Mouse (Mus musculus) induced T-regulatory cell, adult 2 months (primary cell): ENCODE data around the gene Hist1h2bf.

Source experiments
- DNase-seq: peaks from one replicate; pipeline ENCODE4 v3.0.0-alpha.2; 2012; ENCODE audit warnings: low read depth

Gene Hist1h2bf

DNA sequence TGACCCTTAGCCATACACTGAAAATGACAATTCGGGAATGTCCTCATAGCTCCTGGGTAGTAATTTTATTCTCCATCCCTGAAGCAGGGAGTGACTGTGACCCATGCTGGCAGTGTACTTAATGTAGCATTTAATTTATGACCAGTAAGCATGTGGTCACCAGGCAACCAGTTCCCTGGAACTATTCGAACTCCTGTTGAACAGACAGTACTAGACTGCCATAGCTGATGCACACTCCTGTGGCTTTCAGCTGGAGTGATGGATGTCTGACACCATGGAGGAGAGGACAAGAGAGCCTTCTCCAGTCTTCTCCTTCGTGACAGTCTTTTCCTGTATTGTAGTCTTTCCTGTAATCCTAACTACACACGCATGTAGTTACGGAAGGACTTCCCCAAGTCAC is 45.0 kb downstream of the Hist1h2bf start:
- peak; percentile 10 for DNase-seq

DNA sequence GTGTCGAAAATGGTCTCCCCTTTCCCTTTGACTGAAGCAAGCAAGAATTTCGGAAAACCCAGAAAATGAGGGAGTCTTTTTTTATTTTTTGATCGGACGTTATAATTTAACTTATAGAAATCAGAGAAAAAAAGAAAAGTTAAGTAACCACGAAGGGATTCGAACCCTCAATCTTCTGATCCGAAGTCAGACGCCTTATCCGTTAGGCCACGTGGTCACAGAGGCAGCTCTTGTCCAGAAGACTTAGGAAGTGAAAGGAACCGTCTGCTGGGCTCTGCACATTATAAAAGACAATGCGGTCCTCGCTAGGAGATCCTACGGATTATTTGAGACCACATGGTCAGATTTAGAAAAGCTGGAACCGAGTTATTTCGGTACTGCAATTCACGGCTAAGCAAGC is 47.7 kb downstream of the Hist1h2bf start:
- DNase-seq: peak; percentile 96

DNA sequence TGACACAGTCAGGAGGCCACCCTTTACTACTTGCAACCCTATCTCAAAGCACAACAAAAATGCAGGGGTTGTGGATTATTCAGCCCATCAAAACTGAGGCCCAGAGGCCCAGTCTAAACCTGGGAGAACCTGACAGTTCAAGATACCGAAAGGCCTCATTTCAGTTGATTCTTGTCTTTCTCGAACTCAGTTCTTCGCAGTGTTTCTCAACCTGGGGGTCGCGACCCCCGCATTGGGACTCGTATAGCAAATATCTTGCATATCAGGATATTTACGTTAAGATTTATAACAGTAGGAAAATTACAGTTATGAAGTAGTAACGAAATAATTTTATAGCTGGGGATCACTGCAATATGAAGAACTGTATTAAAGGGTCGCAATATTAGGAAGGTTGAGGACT is 48.1 kb downstream of the Hist1h2bf start:
- no peak for DNase-seq

DNA sequence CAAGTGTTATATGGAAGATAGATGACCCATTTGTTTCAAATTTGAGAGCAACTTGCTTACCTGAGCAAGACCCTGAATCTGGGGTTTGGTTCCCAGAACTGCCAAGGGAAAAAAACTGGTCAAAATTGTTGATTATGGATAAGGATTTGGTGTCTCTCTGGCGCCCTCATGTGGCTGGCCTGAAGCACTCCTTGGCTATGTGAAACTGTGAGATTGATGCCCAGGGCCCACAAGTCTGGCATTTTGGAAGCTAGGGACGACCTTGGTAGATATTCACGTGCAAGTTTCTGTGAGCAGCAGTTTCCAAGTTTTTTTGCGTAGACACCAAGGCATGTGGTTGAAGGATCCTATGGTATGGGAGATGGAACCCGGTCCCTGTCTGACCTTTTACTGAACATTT is 49.3 kb downstream of the Hist1h2bf start:
- peak; percentile 90 for DNase-seq

DNA sequence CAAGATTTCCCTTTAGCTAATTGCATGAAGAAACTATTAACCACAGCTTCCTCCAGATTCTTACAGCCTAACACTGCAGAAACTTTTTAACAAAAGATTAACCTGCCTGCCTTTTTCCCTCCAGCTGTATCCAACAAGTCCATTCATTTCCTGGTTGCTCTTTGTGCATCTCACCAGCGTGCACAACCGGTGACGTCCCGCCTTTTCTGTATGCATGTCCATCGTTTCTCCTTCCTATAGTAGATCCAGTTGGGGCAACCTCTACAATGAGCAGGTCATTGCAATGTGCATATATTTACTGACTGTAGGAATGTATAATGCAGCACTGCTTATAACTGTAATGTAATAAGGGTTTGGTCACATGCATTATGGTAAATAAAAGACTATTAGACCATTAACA is 50.0 kb downstream of the Hist1h2bf start:
- DNase-seq: no peak
